Mouse (Mus musculus) hindbrain, embryonic 13.5 days (tissue): ENCODE measurements around the gene Dph5. TPM values are rescaled to one million over a fixed set of nuclear protein-coding genes. Genes with fewer than 3 reads are reported as not detected.
"Not testable (repeated sequence)": the region's sequence is repeated elsewhere in the genome, so short reads cannot be mapped to it uniquely, and the experiment has no call there.

Experiments used
- ATAC-seq: fragments of 200-750 bp; cut with Nextera tagmentation; 2 replicates; pipeline ENCODE4 v1.8.0; 2017; ENCODE audit warnings: moderate TSS enrichment; ENCODE audit not compliant: low FRiP score
- H3K27ac ChIP-seq: fragments of 300-500 bp; sonication (generic); 2 replicates; pipeline ENCODE4 v1.5.1; 2015; ENCODE audit warnings: inconsistent platforms, mild to moderate bottlenecking, moderate library complexity
- H3K27me3 ChIP-seq: fragments of 300-500 bp; sonication (generic); 2 replicates; pipeline ENCODE4 v1.6.1; 2015; ENCODE audit warnings: mild to moderate bottlenecking, inconsistent platforms
- H3K36me3 ChIP-seq: fragments of 300-500 bp; sonication (generic); 2 replicates; pipeline ENCODE4 v1.6.1; 2015; ENCODE audit warnings: mild to moderate bottlenecking, inconsistent platforms
- H3K4me1 ChIP-seq: fragments of 300-500 bp; sonication (generic); replicated peaks from 2 replicates; pipeline ENCODE4 v1.6.1; 2015; ENCODE audit warnings: inconsistent platforms
- H3K4me2 ChIP-seq: fragments of 300-500 bp; sonication (generic); 2 replicates; pipeline ENCODE4 v1.6.1; 2015; ENCODE audit warnings: inconsistent platforms, mild to moderate bottlenecking, moderate library complexity
- H3K4me3 ChIP-seq: fragments of 300-500 bp; sonication (generic); 2 replicates; pipeline ENCODE4 v1.5.1; 2015; ENCODE audit warnings: mild to moderate bottlenecking, inconsistent platforms
- H3K9ac ChIP-seq: fragments of 300-500 bp; sonication (generic); 2 replicates; pipeline ENCODE4 v1.6.1; 2015; ENCODE audit warnings: mild to moderate bottlenecking, inconsistent platforms
- H3K9me3 ChIP-seq: fragments of 300-500 bp; sonication (generic); 2 replicates; pipeline ENCODE4 v1.6.1; 2016; ENCODE audit warnings: inconsistent platforms
- WGBS: fragments of 180-500 bp; shearing (Covaris S2); methylation state at CpG from one replicate; pipeline ENCODE4 v1.1.7; 2015; 5-methylcytosine and 5-hydroxymethylcytosine counted together
- polyA plus RNA-seq: library from polyadenylated mRNA; unstranded; fragments of >200 nt; fragmentation: Nextera tagmentation; extraction: Ambion mirVana; gene quantifications from 2 replicates; pipeline ENCODE4 v1.2.1, GENCODE M21; 2015

Dph5 gene
- polyA plus RNA-seq, 1 experiment from 2014 or later: 25.6 TPM

DNA sequence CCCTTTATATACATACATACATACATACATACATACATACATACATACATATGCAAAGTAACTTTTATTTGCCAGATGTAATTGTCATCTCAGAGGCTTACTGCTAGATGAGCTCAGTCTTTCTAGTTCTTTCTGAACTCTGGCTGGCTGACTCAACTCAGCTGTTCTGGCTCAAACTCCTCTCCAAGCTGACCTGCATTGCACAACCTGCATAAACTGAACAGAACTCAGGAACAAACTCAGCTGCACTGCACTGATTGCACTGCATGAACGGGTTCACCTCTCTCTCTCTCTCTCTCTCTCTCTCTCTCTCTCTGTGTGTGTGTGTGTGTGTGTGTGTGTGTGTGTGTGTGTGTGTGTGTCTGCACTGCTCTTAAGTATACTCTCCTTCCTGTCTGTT lies 26.9 kb upstream of the Dph5 start:
- 81% methylated on average over 1 of the region's 1 CpGs for WGBS
- ATAC-seq, H3K27ac ChIP-seq, H3K4me2 ChIP-seq, H3K4me3 ChIP-seq, H3K9ac ChIP-seq, H3K9me3 ChIP-seq, H3K36me3 ChIP-seq, H3K27me3 ChIP-seq: not testable (repeated sequence)
- peaks cover 15% of the 10 kb centered on the region for H3K4me1 ChIP-seq

DNA sequence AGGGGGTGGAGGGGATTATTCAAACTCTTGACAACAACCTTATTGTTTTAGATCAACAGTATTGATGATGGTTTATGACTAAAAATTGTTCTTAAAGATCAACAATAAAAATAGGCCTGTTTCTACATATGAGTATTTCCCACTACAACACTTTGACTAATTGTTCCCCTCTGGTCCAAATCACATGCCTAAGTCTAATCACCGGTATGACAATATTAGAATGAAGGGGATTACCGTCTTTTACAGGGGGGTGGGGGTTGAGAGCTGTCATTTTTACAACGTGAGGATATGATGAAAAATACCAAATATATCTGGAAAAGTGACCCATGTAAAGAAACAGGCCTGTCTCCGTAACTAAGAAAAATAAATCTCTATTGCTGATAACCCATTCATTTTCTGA lies 24.1 kb upstream of the Dph5 start:
- no peaks in the 10 kb centered on the region for H3K27me3 ChIP-seq
- no peak for ATAC-seq
- 78% methylated on average over 4 of the region's 4 CpGs for WGBS
- H3K36me3 ChIP-seq: no peaks in the 10 kb centered on the region
- H3K27ac ChIP-seq: no peak overlapping the region
- H3K9ac ChIP-seq: no peak overlapping the region
- H3K9me3 ChIP-seq: no peaks in the 10 kb centered on the region
- no peak overlapping the region for H3K4me2 ChIP-seq
- H3K4me1 ChIP-seq: no peaks in the 10 kb centered on the region
- H3K4me3 ChIP-seq: no peak overlapping the region

DNA sequence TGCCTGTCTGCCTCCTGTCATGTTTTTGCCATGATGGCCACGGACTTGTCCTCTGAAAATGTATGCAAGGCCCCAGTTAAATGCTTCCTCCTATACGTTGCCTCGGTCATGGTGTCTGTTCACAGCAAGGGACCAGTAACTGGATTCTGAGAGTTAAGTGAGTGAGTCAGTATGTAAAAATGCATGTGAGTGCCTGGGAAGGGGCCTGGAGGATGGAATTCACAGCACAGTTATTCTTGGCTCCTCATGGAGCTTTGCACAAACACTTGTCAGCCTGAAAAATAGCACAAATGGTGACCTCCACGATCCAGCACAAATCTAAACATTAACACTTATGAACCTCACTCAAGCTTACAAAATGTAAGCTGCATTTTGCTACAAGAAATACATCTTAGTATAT lies 20.5 kb upstream of the Dph5 start:
- Histone ChIP-seq H3K36me3 (no peaks in the 10 kb centered on the region), H3K9ac (no peak overlapping the region), H3K4me3 (no peak overlapping the region), H3K27me3 (no peaks in the 10 kb centered on the region), H3K27ac (no peak overlapping the region), H3K4me1 (no peaks in the 10 kb centered on the region), H3K4me2 (no peak overlapping the region), H3K9me3 (0 out of 2 replicates have a peak, but pooled peaks cover 4% of the 10 kb centered on the region)
- no peak for ATAC-seq
- 82% methylated on average over 4 of the region's 4 CpGs for WGBS

DNA sequence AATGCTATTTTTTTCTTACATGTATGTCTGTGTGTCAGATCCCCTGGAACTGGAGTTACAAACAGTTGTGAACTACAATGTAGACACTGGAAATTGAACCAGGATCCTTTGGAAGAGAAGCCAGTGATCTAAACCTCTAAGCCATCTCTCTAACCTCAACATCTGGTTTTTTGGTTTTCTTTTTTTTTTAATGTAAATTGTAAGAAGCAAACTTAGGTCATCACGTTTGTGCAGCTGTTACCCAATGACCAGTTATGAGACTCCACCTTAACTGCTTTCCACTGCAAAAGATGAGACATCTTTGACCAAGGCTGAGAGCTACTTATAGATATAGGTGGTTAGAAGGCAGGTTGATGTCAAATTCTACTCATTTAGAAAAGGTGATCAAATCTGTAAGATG lies 19.7 kb upstream of the Dph5 start:
- 72% methylated on average over 1 of the region's 1 CpGs for WGBS
- no peak overlapping the region for H3K4me2 ChIP-seq
- H3K9me3 ChIP-seq: 0 out of 2 replicates have a peak, but pooled peaks cover 4% of the 10 kb centered on the region
- ATAC-seq: no peak
- H3K9ac ChIP-seq: no peak overlapping the region
- no peak overlapping the region for H3K27ac ChIP-seq
- no peak overlapping the region for H3K4me3 ChIP-seq
- H3K27me3 ChIP-seq: no peaks in the 10 kb centered on the region
- no peaks in the 10 kb centered on the region for H3K4me1 ChIP-seq
- no peaks in the 10 kb centered on the region for H3K36me3 ChIP-seq

DNA sequence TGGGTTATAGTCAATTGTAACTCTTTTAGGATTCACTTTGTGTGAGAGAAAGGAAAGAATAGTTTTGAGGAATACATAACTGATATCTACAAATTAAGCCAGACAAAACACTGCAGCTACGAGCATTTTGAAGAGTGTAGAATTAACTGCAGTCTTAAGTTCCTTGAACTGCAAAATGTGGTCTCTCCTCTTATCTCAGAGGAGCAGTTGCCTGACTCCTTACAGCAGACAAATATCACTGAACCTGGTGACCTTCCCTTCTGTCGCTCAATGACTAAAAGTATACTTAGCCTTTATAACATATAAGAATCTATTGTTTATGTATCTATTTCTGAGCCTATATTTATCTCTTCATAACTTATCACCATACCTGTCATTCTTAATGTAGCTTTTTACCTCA lies 18.3 kb upstream of the Dph5 start:
- no peaks in the 10 kb centered on the region for H3K4me1 ChIP-seq
- H3K9me3 ChIP-seq: 0 out of 2 replicates have a peak, but pooled peaks cover 4% of the 10 kb centered on the region
- no peaks in the 10 kb centered on the region for H3K27me3 ChIP-seq
- no peak overlapping the region for H3K4me3 ChIP-seq
- ATAC-seq: no peak
- H3K9ac ChIP-seq: no peak overlapping the region
- no peak overlapping the region for H3K27ac ChIP-seq
- no peaks in the 10 kb centered on the region for H3K36me3 ChIP-seq
- H3K4me2 ChIP-seq: no peak overlapping the region
- WGBS: 88% methylated on average over 2 of the region's 2 CpGs

DNA sequence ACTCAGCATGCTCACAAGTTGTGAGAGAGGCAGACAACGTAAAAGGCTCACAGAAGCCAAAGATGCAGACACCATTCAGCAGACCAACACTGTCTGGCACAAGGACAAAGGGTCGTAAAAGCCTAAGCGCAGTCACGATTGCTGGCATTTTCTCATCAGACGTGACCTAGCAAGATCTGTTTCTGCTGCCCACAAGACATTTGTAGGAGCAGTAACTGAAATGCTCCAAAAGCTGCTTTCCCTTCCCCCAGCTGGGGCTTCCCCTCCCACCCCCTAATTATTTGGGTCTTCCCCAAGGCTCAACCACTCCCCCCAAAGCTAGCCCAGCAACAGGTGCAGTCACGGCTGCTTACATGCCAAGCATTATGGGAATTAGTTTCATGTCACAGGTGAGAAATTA lies 12.1 kb upstream of the Dph5 start:
- Histone ChIP-seq H3K4me1 (no peaks in the 10 kb centered on the region), H3K9me3 (0 out of 2 replicates have a peak, but pooled peaks cover 4% of the 10 kb centered on the region), H3K9ac (no peak overlapping the region), H3K4me2 (no peak overlapping the region), H3K27ac (no peak overlapping the region), H3K36me3 (no peaks in the 10 kb centered on the region), H3K27me3 (no peaks in the 10 kb centered on the region), H3K4me3 (no peak overlapping the region)
- 70% methylated on average over 6 of the region's 6 CpGs for WGBS
- no peak for ATAC-seq

DNA sequence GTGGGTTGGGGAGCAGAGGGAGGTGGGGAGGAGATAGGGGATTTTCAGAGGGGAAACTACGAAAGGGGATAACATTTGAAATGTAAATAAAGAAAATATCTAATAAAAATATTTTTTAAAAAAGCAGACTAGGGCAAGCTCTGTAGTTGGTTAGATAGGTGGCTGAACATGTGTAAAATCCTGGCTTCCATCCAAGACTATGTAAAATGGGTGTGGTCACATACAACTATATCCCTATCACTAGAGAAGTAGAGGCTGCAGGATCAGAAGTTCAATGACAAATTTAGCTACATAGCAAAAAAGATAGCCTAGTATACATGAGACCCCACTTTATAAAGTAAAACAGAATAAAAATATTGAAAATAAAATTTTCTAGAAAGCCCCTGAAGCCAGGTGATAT lies 10.5 kb upstream of the Dph5 start:
- H3K4me2 ChIP-seq: no peak overlapping the region
- H3K4me1 ChIP-seq: no peaks in the 10 kb centered on the region
- no peaks in the 10 kb centered on the region for H3K27me3 ChIP-seq
- no peak for ATAC-seq
- no peak overlapping the region for H3K27ac ChIP-seq
- H3K4me3 ChIP-seq: no peak overlapping the region
- no peaks in the 10 kb centered on the region for H3K36me3 ChIP-seq
- 0 out of 2 replicates have a peak, but pooled peaks cover under 1% of the 10 kb centered on the region for H3K9me3 ChIP-seq
- H3K9ac ChIP-seq: no peak overlapping the region
- 88% methylated on average over 1 of the region's 1 CpGs for WGBS

DNA sequence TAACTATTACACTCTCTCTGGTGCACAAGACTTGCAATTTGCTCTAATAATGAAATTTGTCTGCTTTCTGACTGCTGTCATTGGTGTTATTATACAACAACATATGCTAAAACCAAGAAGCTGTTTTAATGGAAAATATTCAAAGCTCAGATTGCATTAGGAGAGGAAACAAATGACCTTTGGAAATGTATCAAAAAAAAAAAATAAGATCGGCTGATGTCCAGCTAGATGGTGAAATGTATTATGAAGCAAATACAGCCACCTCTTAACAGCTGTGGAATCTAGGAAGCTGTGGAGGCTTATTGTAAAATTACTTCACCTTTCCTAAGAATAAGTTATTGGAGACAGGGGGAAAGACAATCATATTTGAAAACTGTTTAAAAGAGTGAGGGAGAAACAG lies 3.6 kb upstream of the Dph5 start:
- no peak for ATAC-seq
- Histone ChIP-seq H3K4me2 (no peak overlapping the region), H3K36me3 (no peaks in the 10 kb centered on the region), H3K4me1 (peaks cover 7% of the 10 kb centered on the region), H3K9me3 (no peaks in the 10 kb centered on the region), H3K9ac (no peak overlapping the region), H3K27me3 (no peaks in the 10 kb centered on the region), H3K27ac (no peak overlapping the region), H3K4me3 (no peak overlapping the region)
- WGBS: 89% methylated on average over 1 of the region's 1 CpGs

DNA sequence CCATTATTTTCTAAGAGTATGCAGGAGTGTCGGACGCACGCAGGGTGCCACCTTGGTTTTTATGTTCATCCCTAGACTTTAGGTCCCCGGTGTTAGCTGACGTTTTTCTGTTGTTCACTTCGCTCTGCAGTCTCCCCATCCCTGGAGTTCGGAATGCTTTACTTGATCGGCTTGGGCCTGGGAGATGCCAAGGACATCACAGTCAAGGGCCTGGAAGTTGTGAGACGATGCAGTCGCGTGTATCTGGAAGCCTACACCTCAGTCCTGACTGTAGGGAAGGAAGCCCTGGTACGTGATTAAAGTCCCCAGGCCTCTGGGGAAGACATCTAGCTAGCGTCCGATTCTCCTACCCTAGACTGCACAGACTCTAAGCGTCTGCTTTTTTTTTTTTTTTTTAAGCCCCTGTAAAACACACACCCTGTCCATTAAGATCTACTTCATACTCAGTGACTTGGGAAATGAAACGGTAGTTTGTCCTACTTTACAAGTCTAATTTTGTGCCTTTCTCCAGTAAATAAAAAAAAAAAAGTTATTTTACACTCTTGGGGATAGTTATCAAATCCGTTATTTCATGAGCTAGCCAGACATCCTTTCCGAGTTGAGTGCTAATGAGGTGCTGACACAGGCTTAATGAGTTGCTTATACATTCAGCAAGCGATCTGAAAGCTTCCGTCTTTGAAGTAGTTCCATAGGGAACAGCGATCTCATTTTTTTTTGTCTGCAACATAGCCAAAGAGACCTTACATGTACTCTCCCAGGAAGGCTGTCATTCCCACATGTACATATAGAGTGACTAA lies 871 bp downstream of the Dph5 start:
- Histone ChIP-seq H3K9ac (peak overlapping the region; percentile 78), H3K9me3 (no peaks in the 10 kb centered on the region), H3K4me1 (peaks cover 7% of the 10 kb centered on the region), H3K4me2 (peak overlapping the region; percentile 77), H3K27ac (peak overlapping the region; percentile 91), H3K27me3 (no peaks in the 10 kb centered on the region), H3K36me3 (no peaks in the 10 kb centered on the region), H3K4me3 (peak overlapping the region; percentile 67)
- 3% methylated on average over 21 of the region's 21 CpGs for WGBS
- ATAC-seq: peak; percentile 67

DNA sequence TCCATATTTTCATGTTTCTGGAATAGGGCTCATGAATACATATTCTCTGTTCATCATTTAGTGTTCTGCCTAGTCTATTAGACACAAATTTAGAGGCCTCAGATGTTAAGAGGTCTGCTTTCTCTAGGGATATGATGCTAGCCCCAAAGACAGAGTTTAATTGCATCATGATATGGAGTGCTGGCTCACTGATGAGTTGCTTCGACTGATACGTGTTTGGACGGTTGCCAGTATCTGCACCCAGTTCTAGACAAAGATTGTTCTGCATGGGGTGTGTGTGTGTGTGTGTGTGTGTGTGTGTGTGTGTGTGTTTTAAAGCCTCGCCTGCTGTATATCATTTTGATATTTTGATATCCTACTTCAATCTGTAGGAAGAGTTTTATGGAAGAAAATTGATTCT lies 4.7 kb downstream of the Dph5 start:
- no peak for ATAC-seq
- 57% methylated on average over 4 of the region's 4 CpGs for WGBS
- Histone ChIP-seq H3K4me1 (peaks cover 4% of the 10 kb centered on the region), H3K36me3 (peaks cover 7% of the 10 kb centered on the region), H3K4me2 (no peak overlapping the region), H3K27me3 (no peaks in the 10 kb centered on the region), H3K4me3 (no peak overlapping the region), H3K27ac (no peak overlapping the region), H3K9ac (no peak overlapping the region), H3K9me3 (no peaks in the 10 kb centered on the region)

DNA sequence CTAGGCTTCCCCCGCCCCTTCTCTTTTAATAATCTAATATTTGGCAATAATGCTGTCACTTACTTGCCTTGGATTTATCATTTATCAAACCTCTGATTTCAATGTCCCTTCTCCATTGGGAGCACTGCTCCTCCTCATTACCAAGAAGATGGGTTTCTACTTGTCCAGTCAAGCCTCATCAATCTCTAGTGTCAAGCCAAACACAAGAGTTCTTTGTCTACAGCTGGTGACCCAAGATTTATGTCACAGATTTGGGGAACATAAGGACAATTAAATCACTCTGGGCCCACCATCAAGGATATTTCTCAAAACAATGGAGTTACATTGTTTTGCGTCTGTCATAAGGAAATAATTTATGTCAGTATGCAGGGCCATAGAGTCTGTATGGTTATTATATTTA lies 5.5 kb downstream of the Dph5 start:
- no peak overlapping the region for H3K4me3 ChIP-seq
- no peaks in the 10 kb centered on the region for H3K9me3 ChIP-seq

DNA sequence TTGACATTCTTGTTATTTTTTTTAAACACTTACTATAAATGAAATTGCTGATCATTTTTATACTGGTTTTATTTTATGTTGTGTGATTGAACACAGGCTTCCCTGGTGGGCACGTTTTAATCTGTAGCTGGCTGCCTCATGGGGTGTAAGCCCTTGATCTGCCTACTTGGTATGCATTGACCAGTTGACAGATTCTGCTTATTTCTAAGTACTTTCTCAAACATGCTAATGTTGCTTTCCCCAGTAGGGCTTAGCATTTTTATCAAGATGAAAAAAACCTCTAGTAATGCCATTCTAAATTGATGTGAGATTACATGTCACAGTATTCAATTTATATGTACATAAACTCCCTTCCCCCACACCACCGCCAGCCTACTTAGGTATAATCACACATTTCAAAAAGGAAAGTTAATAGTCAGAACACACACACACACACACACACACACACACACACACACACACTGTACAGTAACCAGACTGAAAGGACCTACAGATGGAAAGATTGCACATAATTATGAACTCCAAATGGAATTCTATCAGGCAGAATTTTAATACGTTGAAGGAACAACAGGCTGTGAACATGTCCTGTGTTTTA lies 10.8 kb downstream of the Dph5 start:
- WGBS: 63% methylated on average over 3 of the region's 3 CpGs
- no peak overlapping the region for H3K27ac ChIP-seq
- no peaks in the 10 kb centered on the region for H3K4me1 ChIP-seq
- H3K4me2 ChIP-seq: no peak overlapping the region
- ATAC-seq: no peak
- no peaks in the 10 kb centered on the region for H3K27me3 ChIP-seq
- H3K36me3 ChIP-seq: peaks cover 19% of the 10 kb centered on the region
- H3K9ac ChIP-seq: no peak overlapping the region
- H3K9me3 ChIP-seq: no peaks in the 10 kb centered on the region
- no peak overlapping the region for H3K4me3 ChIP-seq

More for the DNA sequence above, 5.5 kb downstream of the Dph5 start:
- H3K9ac ChIP-seq: no peak overlapping the region
- no peak overlapping the region for H3K27ac ChIP-seq
- H3K4me2 ChIP-seq: no peak overlapping the region
- no peaks in the 10 kb centered on the region for H3K27me3 ChIP-seq
- ATAC-seq: no peak
- peaks cover 7% of the 10 kb centered on the region for H3K36me3 ChIP-seq
- 55% methylated on average over 2 of the region's 2 CpGs for WGBS
- peaks cover 4% of the 10 kb centered on the region for H3K4me1 ChIP-seq
